Mouse (Mus musculus) embryo, embryonic 11.5 days (tissue): ENCODE data around the gene Eif3c.

Experiments
- DNase-seq: peaks from one replicate; pipeline ENCODE4 v3.0.0-alpha.2; 2012; ENCODE audit warnings: low read depth, low spot score

Gene Eif3c

DNA sequence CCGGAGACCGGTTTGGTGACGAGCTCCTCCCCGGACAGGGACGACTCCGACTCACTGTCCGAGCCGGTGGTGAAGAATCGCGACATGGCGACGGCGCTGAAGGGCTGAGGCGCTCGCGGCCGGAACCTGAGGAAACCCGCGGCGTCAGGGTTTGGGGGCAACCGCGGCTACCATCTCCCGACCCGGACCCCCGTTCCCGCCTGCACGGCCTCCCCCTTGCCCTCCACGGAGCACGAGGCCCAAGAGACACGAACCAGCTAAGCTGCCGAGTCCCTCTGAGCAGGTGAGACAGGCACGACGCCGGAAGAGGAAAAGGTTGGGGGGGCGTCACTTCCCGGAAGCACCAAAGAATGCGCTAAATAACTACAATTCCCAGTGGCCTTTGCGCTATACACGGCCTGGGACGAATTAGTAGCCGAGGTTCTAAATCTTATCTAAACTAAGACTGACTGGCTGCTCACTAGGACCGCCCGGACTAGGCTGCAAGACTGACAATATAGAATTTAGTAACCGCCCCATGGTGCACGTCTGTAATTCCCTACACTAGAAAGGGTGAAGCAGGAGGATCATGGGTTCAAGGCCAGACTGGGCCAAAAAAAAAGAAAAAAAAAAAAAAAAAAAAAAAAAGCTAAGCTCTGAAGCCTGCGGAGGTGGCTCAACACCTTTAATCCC, at the start of gene Eif3c:
Gene Eif3c (minus strand): TSS at position 318 of the 672 bp plus-strand sequence.
- peak; percentile 85 for DNase-seq

DNA sequence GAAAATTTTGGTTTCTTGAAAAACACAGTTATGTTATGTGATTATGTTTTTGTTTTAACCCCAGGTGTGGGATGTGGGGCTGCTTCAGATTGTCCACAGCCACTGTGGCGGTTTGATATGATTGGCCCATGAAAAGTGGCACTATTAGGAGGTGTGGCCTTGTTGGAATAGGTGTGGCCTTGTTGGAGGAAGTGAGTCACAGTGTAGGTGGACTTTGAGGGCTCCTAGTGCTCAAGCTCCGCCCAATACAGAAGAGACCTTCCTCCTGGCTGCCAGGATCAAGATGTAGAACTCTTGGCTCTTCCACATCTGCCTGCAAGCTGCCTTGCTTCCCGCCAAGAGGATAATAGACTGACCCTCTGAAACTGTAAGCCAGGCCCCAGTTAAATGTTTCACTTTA, 46.5 kb upstream of the Eif3c start:
- DNase-seq = no peak

DNA sequence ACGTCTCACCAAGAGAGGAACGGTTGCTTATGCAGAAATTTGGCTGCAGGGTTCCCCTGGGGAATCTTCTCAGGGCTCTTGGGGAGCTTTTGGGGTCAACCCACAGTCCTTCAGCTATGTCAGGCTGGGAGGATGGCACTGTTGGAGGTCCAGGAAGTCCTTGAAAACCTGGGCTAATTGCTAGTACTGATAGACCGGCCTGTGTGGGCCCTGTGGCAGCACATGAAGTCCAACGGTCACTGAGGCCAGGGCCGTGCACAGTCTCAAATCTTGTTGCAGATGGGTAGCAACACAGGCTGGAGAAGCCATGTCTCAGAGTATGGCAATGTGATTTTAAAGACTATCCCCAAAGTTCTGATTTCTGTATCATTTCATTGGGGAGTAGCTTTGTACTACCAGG, 41.6 kb upstream of the Eif3c start:
- DNase-seq = no peak

DNA sequence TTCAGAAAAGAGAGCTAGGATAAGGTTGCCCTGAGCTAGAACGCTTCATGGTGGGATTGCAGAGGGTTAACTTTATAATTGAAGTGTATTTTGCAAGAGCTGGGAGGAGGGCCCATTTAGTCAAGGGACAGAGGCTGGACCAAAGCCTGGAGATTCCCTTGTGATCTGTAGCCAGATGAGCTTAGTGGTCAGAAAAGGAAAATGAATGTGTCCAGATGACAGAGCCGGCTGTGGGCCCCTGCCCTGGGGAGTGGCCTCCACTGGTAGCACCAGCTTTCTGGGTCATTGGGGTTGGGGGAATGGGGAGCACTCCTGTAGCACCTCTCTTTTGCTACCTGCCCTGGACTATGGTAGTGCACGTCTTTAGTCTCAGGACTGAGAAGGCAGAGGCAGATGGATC, 40.9 kb upstream of the Eif3c start:
- no peak for DNase-seq

- no peak for DNase-seq
These were observed 40.4 kb upstream of the Eif3c start for GRCm38 (mm10) chr7:126606611-126607010.

DNA sequence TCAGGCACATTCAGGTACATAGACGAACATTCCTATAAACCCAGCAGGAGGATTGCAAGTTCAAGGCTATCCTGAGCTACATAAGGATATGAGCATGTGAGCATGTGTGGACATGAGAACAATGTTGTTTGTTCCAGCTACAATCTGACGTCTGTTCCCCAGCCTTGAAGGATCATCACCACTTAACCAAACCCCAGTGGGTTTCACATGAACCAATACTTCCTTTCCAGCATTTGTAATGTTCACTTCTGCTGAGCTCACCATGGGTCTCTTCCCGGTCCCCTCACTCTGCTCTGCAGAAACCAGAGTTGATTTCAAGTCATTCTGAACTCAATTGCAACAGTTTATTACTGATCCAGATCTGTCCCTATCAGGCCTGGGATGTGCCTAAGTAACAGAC, 36.4 kb upstream of the Eif3c start:
- no peak for DNase-seq

DNA sequence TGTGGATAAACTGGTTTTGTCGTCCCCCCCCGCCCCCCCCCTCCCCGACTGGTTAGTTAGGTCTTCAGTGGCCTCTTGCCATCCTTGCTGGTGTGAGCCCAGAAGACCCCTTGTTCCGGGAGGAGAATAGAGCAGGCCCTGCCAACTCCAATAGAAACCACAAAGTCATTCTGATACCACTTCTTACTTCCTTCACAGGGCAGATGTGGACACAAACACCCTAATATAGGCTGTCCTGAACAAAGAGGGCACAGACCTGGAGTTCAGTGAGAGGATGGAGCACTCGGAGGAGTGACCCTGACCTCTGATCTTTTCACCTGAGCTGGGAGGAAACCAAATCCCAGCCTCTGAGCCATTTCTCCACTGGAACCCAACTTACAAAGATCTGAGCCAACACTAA, 35.7 kb upstream of the Eif3c start:
- no peak for DNase-seq

DNA sequence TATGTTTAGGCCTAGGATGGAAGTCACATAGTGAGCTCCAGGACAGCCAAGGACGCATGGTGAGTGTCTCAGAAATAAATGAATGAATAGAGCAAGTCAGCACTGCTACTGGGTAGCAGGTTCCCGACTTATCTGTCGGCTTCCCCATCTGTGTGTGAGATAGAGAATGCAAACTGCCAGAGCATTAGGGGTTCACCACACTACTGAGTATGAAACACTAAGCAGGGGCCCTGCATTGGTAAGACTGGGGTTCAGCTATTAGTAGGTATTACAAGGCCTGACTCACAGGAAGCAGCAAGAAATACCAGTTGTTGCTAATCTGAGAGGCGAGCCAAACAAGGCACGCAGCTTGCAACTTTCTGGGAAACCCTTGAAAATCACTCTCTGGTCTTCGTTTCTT, 32.7 kb upstream of the Eif3c start:
- no peak for DNase-seq

- no peak for DNase-seq
These were observed 30.2 kb upstream of the Eif3c start for GRCm38 (mm10) chr7:126596414-126596813.

DNA sequence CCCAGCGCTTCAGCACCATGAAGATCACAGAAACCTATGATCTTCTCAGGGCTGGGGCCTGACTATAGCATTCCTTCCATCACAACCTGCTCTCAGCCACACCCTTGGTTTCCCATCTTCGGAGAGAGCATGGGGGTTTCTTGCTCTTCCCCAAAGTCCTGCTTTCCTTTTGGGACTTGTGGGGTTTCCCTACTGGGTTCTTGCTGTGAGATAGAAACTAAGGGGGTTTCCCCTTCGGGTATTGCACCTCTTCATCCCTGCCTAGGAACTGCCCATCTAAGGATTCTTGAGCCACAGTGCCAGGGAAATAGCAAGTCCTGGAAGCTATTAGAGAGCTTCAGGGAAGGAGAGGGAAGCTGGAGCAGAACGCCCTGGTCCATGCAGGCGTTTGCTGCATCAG, 29.7 kb upstream of the Eif3c start:
- no peak for DNase-seq

GRCm38 (mm10) chr7:126594862-126595561, 28.8 kb upstream of the Eif3c start, which contains the start of gene Il27:
TSS of gene Il27 (minus strand) at chr7:126594941.
- no peak for DNase-seq

- peak; percentile 50 for DNase-seq
These were observed 21.6 kb upstream of the Eif3c start for GRCm38 (mm10) chr7:126587779-126588178.

DNA sequence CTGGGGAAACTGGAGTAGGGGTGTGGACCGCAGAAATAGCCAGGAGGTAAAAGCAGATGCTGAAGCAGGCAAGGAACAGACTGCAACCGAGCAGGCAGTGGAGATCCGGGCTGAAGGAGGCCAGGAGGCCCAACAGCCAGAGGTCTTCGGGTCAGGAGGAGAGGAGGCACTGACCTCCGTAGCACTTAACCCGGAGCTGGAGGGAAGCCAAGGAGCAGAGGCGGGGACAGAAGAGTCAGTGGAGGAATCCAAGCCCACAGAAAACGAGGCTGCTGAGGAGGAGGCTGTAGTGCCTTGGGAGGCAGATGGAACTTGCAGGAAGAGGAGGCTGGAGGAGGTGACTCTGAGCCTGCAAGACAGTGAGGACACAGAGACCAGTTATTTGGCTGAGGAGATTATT, 20.6 kb upstream of the Eif3c start:
- no peak for DNase-seq

DNA sequence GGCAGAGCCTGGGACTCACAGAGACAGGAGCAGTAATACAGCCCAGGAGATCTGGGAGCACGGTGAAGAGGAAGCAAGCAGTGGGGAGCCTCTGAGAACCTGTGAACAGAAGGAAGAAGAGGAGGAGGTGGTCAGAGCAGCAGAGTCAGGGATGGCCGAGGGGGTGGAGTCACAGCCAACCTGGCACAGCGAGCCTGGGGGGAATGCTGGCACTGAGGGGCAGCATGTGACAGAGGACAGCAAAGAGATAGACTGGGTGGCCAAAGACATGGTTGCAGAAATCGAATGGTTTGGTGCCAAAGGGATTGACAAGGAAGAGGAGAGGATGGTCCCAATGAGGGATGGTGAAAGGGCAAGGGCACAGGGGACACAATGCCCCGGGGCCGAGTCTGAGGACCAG, 19.5 kb upstream of the Eif3c start, which contains the start of gene Cln3:
Gene Cln3 (minus strand): TSS at position 101 of the 400 bp plus-strand sequence.
- DNase-seq = no peak

DNA sequence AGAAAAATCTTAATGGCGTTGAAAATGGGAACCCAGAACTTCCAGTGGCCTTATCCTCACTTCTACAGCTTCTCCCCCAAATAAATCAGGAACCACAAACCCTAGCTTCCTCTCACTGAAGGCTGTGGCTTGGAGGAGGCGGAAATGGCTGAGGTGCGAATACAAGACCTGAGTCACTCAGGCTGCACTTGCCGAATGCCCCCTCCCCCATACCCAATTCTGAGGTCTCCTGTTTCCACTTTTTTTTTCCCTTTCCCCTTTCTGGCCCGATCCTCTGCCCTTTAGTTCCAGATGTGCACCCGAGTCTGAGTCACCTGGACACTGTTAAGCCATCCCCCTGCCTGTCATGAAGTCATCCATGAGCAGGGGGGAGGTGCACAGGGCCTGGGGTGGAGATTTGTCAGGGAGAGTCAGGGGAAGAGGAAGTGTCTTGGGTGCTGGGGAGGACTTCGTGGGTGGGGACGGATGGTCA, 18.3 kb upstream of the Eif3c start, which contains the start of gene Apobr:
Gene Apobr (plus strand): TSS at position 437 of the 472 bp plus-strand sequence.
- no peak for DNase-seq

DNA sequence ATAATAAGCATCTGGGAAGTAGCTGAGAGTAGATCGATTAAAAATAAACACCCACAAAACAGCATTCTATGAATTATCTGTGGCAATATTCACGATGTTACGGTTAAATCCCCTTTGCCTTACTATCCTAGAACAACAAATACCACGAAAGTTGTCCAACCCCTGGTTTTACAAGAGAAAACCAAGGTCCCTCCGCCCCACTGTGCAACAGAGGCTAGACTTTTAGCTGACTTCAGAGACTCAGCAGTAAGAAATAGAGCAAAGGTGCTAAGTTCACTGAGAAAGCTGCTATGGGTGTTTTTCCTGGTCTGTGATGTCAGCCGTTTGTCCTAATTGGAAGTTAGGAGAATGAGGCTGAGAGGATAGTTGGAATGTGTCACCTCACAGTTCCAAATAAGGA, 17.6 kb upstream of the Eif3c start:
- DNase-seq = no peak

GRCm38 (mm10) chr7:126583251-126583709, 17.1 kb upstream of the Eif3c start:
- DNase-seq = peak; percentile 77

GRCm38 (mm10) chr7:126582759-126583158, 16.5 kb upstream of the Eif3c start:
- DNase-seq = peak; percentile 22

- no peak for DNase-seq
These were observed 15.4 kb upstream of the Eif3c start for GRCm38 (mm10) chr7:126581661-126582060.

DNA sequence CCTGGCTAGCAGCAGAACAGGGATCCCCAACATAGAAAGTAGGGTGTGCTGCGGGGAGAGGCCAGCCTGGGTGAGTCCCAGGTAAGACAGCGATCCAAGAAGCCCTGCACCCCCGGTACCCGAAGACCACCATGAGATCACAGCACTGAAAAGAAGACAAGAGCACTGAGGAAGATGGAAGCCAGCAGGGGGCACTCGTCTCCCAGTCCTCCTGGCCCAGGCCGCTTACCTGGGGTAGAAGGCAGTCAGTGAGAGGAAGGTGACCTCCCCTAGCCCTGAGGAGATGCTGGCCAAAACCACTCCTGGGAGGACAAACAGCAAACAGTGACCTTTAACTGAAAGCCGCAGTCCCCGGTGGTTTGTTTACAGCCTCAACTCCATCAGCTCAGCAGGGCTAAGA, 13.0 kb upstream of the Eif3c start:
- no peak for DNase-seq

- peak; percentile 45 for DNase-seq
These were observed 10.7 kb upstream of the Eif3c start for GRCm38 (mm10) chr7:126576946-126577345.

DNA sequence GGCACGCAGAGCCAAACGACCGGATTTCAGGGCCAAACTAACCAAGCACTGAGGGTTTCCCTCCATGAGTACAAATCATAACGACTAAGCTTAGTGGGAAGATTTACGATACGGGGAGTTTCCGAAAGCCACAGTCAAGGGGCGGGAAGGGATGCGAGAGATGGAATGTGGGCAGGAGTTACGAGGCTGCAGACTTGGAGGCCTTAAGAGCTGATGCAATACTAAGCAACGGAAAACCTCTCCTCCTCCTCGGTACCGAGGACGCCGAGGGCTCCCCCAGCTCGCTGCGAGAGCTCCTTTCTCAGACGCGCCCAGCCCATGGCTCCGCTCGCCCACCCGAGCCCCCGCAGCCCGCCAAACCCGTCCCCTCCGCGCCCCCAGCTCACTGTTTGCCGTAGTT, 518 bp downstream of the Eif3c start:
- no peak for DNase-seq

DNA sequence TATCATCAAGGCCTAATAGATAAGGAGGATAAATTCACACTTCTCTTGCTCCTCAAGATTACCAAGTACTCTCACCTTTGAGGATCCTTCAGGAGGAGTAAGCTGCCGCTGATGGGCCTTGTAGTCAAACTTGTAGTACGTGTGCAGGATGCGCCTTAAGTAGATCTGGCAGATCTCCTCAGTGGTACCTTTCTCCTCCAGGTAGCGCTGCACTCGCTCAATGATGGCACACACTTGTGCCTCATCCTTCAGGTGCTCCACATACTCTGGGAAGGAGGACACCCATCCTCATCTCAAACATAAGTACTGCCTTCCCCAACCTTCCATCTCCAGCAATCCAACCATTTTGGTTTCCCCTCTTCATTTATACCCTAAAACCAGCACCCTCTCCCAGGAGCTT, 9.6 kb downstream of the Eif3c start:
- DNase-seq = no peak
